Mouse (Mus musculus) brain, embryonic 14.5 days (tissue): Measurements from ENCODE around the gene Olfr223. TPM values are rescaled to one million over a fixed set of nuclear protein-coding genes. Genes with fewer than 3 reads are reported as not detected.
"Not testable (repeated sequence)": the region's sequence is repeated elsewhere in the genome, so short reads cannot be mapped to it uniquely, and the experiment has no call there.

ENCODE experiments used
- DNase-seq: peaks from one replicate; pipeline ENCODE4 v3.0.0-alpha.2; 2011; ENCODE audit warnings: low read depth
- CTCF ChIP-seq: fragments of 200-500 bp; IDR thresholded peaks from 2 replicates; pipeline ENCODE4 v1.5.1; 2012; ENCODE audit warnings: inconsistent platforms, mild to moderate bottlenecking, moderate library complexity, borderline replicate concordance; ENCODE audit not compliant: insufficient read depth, insufficient read length; ENCODE audit errors: extremely low read depth
- POLR2A ChIP-seq: fragments of 200-500 bp; IDR thresholded peaks from 2 replicates; pipeline ENCODE4 v1.6.1; 2012; ENCODE audit warnings: mild to moderate bottlenecking, inconsistent platforms, borderline replicate concordance; ENCODE audit not compliant: poor library complexity, insufficient read depth, insufficient read length, severe bottlenecking; ENCODE audit errors: extremely low read depth
- polyA plus RNA-seq: library from polyadenylated mRNA; depleted of rRNA; stranded (reverse); fragments of >200 nt; gene quantifications from 2 replicates; pipeline ENCODE4 v1.2.3, GENCODE M21; 2012

Gene Olfr223
- polyA plus RNA-seq, 1 experiment = not detected

GRCm38 (mm10) chr11:59626192-59626591 is 33.1 kb upstream of the Olfr223 start:
- no peak for TF ChIP-seq CTCF
- TF ChIP-seq POLR2A = no peak
- no peak for DNase-seq

DNA sequence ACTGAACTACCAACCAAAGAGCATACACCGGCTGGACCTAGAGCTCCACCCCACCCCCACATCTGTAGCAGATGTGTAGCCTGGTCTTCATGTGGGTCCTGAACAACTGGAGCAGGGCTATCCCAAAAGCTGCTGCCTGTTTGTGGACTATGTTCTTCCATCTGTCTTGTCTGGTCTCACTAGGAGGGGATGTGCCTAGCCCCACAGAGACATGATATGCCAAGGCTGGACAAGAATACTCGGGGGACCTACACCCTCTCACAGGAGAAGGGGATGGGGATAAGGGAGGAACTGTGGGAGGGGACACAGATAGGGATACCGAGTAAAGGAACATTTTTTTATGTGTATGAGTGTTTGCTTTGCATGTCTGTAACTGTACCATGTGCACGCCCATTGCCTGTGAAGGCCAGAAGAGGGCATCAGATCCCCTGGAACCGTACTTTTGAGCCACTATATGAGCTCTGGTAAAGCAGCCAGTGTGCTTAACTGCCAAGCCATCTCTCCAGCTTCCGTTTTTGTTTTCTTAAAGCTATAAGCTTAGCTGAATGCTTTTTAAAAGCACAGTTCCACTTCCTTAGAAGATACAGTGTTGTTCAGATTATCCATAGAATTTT is 31.0 kb upstream of the Olfr223 start:
- TF ChIP-seq POLR2A = no peak
- TF ChIP-seq CTCF = peak; percentile 74; the same call in 1 of the 2 replicates

GRCm38 (mm10) chr11:59622214-59622613 is 29.1 kb upstream of the Olfr223 start:
- DNase-seq = no peak

More for the DNA sequence above, 31.0 kb upstream of the Olfr223 start:
- DNase-seq = peak; percentile 83

GRCm38 (mm10) chr11:59616986-59617385 is 23.9 kb upstream of the Olfr223 start:
- not testable (repeated sequence) for DNase-seq

More at GRCm38 (mm10) chr11:59622214-59622613, 29.1 kb upstream of the Olfr223 start:
- TF ChIP-seq CTCF (no peak), POLR2A (no peak)

GRCm38 (mm10) chr11:59614120-59614519 is 21.0 kb upstream of the Olfr223 start:
- DNase-seq = peak; percentile 39
- TF ChIP-seq CTCF = peak; percentile 42; the same call in 1 of the 2 replicates
- TF ChIP-seq POLR2A = no peak

DNA sequence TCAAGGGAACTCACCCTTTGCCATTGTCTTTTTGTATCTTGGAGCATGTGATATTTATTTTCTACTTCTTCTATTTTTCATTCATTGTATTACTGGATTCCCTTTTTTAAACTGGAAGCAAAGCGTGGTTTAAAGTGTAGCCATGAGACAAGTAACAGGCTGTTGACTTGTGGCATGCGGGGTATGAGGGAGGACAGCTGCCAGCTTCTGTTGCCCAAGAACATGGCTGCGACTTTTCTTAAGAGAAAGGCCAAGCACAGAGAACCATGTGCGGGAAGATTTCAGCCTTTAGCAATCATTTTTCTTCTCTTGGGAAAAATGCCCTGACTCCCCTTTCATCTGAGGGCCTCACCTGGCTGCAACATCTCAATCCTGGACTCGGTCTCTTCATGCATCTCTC is 18.6 kb upstream of the Olfr223 start:
- no peak for TF ChIP-seq CTCF
- no peak for TF ChIP-seq POLR2A
- no peak for DNase-seq

- no peak for DNase-seq
- TF ChIP-seq CTCF (no peak), POLR2A (no peak)
Measured at GRCm38 (mm10) chr11:59602287-59602686, 9.2 kb upstream of the Olfr223 start.

- no peak for TF ChIP-seq POLR2A
- TF ChIP-seq CTCF = no peak
- DNase-seq = no peak
Measured at GRCm38 (mm10) chr11:59600872-59601271, 7.8 kb upstream of the Olfr223 start.

DNA sequence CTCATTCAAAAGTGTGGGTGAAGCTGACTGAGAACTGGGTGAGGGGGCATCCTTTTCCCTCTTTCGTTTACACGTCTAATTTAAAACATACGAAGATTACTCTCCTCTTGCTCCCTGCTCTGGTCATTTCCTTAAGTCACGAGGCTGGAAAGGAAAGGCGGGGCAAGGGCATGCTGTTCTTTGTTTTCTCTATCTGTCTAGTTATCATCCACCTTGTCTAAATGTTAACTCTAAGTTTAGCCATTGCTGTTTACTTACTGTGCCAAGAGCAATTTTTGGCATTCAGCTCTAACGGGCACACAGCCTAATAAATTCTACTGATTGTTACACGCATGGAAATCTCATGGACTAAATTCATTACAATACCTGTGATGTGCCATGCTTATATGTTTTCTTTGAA is 6.1 kb upstream of the Olfr223 start:
- TF ChIP-seq POLR2A (no peak), CTCF (no peak)
- DNase-seq = no peak

DNA sequence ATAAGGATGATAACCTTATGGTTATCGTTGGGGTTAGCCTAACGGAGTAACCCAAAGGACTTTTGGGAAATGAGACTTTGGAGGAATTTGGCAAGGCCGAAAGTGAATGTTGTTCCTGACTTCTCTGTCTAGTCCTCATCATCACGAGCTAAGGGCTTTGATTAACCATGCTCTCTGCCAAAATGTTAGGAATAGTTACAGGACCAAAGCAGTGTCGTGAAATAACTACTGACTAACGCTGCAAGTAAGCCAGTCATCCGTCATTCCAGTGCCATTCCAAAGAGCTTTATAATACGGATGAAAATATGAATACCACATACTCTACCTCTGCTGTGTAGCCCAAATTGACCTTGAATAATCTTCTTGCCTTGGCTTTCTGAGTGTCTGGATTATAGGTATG is 3.9 kb upstream of the Olfr223 start:
- TF ChIP-seq CTCF (no peak), POLR2A (no peak)
- no peak for DNase-seq

- peak; percentile 10 for DNase-seq
- TF ChIP-seq CTCF (no peak; the same call in 1 of the 2 replicates), POLR2A (no peak)
Measured at GRCm38 (mm10) chr11:59596091-59596490, 3.0 kb upstream of the Olfr223 start.

DNA sequence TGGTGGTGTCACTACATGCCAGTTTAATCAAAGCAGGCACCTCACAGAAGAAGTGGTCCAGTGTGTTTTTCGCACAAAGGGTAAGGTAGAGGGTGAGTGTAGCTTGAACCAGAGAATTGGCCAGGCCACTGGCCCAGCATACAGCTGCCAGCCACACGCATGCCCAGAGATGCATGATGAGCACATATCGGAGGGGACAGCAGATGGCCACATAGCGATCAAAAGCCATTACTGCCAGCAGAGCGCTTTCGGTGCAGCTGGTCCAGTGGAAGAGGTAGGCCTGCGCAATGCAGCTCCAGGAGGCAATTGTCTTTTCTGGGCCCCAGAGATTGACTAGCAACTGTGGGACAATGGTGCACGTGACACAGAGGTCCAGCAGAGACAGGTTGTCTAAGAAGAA is 3.6 kb downstream of the Olfr223 start:
- no peak for DNase-seq

More for the DNA sequence above, 3.6 kb downstream of the Olfr223 start:
- TF ChIP-seq CTCF (no peak), POLR2A (no peak)
